Mouse (Mus musculus): Measurements from ENCODE around the gene Vps35l. TPM values are rescaled to one million over a fixed set of nuclear protein-coding genes. Genes with fewer than 3 reads are reported as not detected.

Vps35l gene
- polyA plus RNA-seq, 1 experiment from 2014 or later: 73.7 TPM

DNA sequence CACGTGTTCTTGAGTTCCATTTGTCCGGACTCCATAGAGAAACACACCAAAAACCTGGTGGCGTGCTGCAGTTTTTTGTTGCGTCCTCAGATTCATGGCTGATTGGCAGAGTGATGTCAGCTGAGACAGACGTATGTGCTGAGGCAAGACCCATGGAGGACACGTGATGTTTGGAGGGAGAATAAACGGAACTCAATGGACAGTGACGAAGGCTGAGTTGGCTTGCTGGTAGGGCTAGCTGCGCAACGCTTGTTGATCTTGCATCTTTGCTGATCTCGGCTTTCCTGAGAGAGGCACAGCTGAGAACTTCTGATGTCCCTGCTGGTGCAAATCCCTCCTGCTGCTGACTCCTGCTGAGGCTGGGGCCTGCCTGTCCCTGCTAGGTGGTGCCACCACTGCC lies 23.9 kb downstream of the Vps35l start:
- no peak overlapping the region for H3K4me3 ChIP-seq (replicated peaks)
- H3K27me3 ChIP-seq: no peaks in the 10 kb centered on the region
- no peak overlapping the region for H3K27ac ChIP-seq
- H3K4me1 ChIP-seq (replicated peaks): no peaks in the 10 kb centered on the region; the same call in 1 of the 2 replicates
- no peaks in the 10 kb centered on the region for H3K9me3 ChIP-seq
- no peak overlapping the region for H3K4me2 ChIP-seq
- ATAC-seq (ENCODE audit: insufficient number of reproducible peaks, insufficient read depth, low FRiP score, low TSS enrichment, low read depth): no peak
- no peak overlapping the region for H3K9ac ChIP-seq (replicated peaks)
- WGBS: 90% methylated on average over 11 of the region's 11 CpGs
- peaks cover 60% of the 10 kb centered on the region for H3K36me3 ChIP-seq

DNA sequence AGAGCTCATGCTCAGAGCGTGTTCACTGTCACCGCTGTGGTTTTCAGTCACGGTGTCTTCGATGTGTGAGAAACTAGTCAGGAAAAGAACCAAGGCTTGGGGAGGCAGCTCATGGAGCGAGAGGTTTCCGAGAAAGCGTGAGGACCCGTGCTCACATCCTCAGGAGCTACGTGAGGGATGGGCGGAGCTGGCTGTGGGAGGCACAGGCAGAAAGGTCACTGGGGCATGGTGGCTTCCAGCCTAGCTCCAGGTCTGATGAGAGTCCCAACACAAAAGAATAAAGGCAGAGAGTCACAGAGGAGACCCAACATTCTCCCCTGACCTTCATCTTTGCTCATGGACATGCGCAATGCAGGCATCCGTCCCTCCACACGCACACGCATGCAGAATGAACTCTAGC lies 24.7 kb downstream of the Vps35l start:
- H3K4me3 ChIP-seq (replicated peaks): no peak overlapping the region
- H3K4me2 ChIP-seq: no peak overlapping the region
- H3K4me1 ChIP-seq (replicated peaks): no peaks in the 10 kb centered on the region; the same call in 1 of the 2 replicates
- peaks cover 52% of the 10 kb centered on the region for H3K36me3 ChIP-seq
- no peak overlapping the region for H3K9ac ChIP-seq (replicated peaks)
- WGBS: 86% methylated on average over 14 of the region's 14 CpGs
- no peak overlapping the region for H3K27ac ChIP-seq
- no peaks in the 10 kb centered on the region for H3K9me3 ChIP-seq
- no peak for ATAC-seq (ENCODE audit: insufficient number of reproducible peaks, insufficient read depth, low FRiP score, low TSS enrichment, low read depth)
- no peaks in the 10 kb centered on the region for H3K27me3 ChIP-seq

DNA sequence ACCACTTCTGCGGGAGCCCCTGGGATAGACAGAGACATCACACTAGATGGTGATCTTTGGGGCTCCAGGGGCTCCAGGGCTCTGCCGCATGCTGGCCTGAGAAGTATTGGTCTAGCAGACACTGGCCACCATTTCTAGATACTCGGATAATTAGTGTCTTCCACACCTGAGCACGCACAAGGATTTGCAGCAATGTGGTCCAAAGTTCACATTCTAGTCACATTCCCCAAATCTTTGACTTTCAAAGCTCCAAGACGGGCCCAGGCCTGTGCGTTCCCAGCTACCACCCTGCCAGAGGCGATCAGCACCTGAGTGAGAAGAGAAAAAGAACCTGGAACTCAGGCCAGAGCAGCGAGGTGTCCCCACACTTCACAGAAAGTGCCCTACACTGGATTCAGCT lies 25.6 kb downstream of the Vps35l start:
- Histone ChIP-seq H3K27ac (no peak overlapping the region), H3K36me3 (peaks cover 46% of the 10 kb centered on the region), H3K9me3 (no peaks in the 10 kb centered on the region), H3K27me3 (no peaks in the 10 kb centered on the region), H3K9ac (replicated peaks) (no peak overlapping the region), H3K4me1 (replicated peaks) (no peaks in the 10 kb centered on the region; the same call in 1 of the 2 replicates), H3K4me3 (replicated peaks) (no peak overlapping the region), H3K4me2 (no peak overlapping the region)
- 71% methylated on average over 8 of the region's 8 CpGs for WGBS
- ATAC-seq (ENCODE audit: insufficient number of reproducible peaks, insufficient read depth, low FRiP score, low TSS enrichment, low read depth): 0 out of 2 replicates have a peak, but pooled peaks have one; percentile 30

DNA sequence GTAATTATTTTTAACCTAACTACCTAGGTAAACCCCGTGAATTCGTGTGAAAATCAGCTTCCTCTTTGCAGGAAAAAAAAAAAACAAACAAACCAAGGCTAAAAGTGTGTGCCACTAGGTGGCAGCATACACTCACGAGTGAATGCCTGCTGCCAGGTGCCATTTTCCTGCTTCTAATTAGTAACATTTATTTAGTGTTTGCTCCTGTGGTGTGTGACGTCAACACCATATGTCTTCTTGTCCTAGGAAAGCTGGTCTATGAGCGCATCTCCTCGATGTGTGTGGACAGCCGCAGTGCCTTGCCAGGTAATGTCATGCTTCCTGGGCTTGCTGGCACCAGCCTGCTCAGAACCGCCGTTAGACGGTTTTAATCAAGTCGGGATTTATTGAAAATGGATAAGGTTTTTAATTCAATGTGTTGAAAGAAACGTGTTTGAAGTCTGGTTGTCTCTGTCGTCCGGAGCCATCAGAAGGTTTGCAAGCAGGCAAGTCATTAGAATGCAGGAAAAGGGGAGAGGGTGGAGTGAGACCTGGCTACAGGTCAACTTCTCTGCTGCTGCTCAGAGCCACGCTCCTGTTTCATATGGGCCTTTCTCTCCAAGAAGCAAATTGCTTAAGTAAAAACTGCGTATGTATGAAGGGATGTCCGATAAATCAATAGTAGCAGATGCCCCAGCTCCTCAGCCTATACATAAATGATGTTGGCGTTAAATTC lies 26.2 kb downstream of the Vps35l start:
- H3K36me3 ChIP-seq: peaks cover 44% of the 10 kb centered on the region
- no peak overlapping the region for H3K4me2 ChIP-seq
- ATAC-seq (ENCODE audit: insufficient number of reproducible peaks, insufficient read depth, low FRiP score, low TSS enrichment, low read depth): no peak
- H3K27ac ChIP-seq: no peak overlapping the region
- no peak overlapping the region for H3K9ac ChIP-seq (replicated peaks)
- H3K4me1 ChIP-seq (replicated peaks): no peaks in the 10 kb centered on the region; the same call in 1 of the 2 replicates
- no peaks in the 10 kb centered on the region for H3K27me3 ChIP-seq
- H3K9me3 ChIP-seq: no peaks in the 10 kb centered on the region
- 57% methylated on average over 18 of the region's 18 CpGs for WGBS
- no peak overlapping the region for H3K4me3 ChIP-seq (replicated peaks)

DNA sequence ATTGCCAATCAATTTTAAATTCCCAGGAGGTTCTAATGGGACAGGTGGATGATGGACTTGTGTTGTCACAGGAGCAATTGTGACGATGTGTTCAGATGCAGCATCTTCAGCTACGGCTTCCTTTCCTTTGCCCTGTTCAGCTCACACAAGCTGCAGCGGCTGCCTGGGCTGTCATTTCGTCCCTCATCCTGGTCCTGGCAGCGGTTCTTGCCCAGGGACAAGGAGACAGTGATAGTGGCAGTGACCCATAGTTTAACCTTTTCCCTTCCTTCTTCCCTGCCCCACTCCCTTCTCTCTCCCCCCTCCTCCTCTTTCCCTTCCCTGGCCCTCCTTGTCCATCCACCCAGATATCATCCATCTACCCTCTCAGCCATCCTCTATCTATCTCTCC lies 26.8 kb downstream of the Vps35l start:
- Histone ChIP-seq H3K27me3 (no peaks in the 10 kb centered on the region), H3K36me3 (peaks cover 38% of the 10 kb centered on the region), H3K9ac (replicated peaks) (no peak overlapping the region), H3K27ac (no peak overlapping the region), H3K4me3 (replicated peaks) (no peak overlapping the region), H3K4me1 (replicated peaks) (no peaks in the 10 kb centered on the region; the same call in 1 of the 2 replicates), H3K4me2 (no peak overlapping the region), H3K9me3 (no peaks in the 10 kb centered on the region)
- 90% methylated on average over 5 of the region's 5 CpGs for WGBS
- no peak for ATAC-seq (ENCODE audit: insufficient number of reproducible peaks, insufficient read depth, low FRiP score, low TSS enrichment, low read depth)

DNA sequence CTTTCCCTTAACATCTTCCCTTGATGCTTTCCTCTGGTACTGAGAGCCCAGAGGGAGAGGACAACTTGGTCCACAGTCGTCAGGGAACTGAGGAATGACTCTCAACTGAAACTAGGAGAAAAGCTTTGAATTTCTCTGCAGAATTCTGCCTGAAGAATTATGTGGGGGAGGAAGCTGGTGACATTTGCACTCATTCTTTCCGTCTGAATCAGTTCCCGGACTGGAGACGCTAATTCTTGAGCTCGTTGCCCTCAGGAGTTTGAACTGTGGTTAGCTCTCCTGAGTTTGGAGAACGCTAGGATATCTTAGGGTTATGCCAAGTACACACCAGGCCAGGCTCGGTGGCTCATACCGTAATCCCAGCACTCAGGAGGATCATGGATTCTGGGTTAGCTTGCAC lies 29.2 kb downstream of the Vps35l start:
- ATAC-seq (ENCODE audit: insufficient number of reproducible peaks, insufficient read depth, low FRiP score, low TSS enrichment, low read depth): no peak

DNA sequence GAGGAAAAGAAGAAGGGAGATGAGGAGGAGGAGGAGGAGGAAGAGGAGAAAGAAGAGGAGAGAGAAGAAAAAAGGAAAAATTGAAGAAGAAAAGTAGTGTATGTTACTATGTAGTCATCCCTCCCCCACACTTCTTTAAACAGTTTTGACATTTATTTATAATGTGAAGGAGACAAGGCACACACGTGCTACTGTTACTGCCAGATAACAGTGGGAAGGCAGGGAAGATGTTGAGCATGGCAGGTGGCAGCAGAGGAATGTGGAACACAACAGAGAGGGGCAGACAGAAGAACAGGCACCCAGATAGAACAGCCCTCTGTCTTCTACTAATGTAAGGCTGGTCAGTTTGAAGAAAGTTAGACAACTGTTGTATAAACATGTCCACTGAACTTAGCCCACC lies 29.6 kb downstream of the Vps35l start:
- Histone ChIP-seq H3K9ac (replicated peaks) (no peak overlapping the region), H3K4me1 (replicated peaks) (no peaks in the 10 kb centered on the region; the same call in 1 of the 2 replicates), H3K27me3 (no peaks in the 10 kb centered on the region), H3K9me3 (no peaks in the 10 kb centered on the region), H3K4me2 (no peak overlapping the region), H3K4me3 (replicated peaks) (no peak overlapping the region), H3K36me3 (peaks cover 39% of the 10 kb centered on the region), H3K27ac (no peak overlapping the region)
- 46% methylated on average over 1 of the region's 1 CpGs for WGBS
- ATAC-seq (ENCODE audit: insufficient number of reproducible peaks, insufficient read depth, low FRiP score, low TSS enrichment, low read depth): no peak

More for the DNA sequence above, 29.2 kb downstream of the Vps35l start:
- no peak overlapping the region for H3K4me3 ChIP-seq (replicated peaks)
- no peaks in the 10 kb centered on the region for H3K27me3 ChIP-seq
- H3K9ac ChIP-seq (replicated peaks): no peak overlapping the region
- no peaks in the 10 kb centered on the region for H3K9me3 ChIP-seq
- H3K27ac ChIP-seq: no peak overlapping the region
- H3K4me1 ChIP-seq (replicated peaks): no peaks in the 10 kb centered on the region; the same call in 1 of the 2 replicates
- whole genome bisulfite sequencing: 82% methylated on average over 8 of the region's 8 CpGs
- no peak overlapping the region for H3K4me2 ChIP-seq
- H3K36me3 ChIP-seq: peaks cover 36% of the 10 kb centered on the region

DNA sequence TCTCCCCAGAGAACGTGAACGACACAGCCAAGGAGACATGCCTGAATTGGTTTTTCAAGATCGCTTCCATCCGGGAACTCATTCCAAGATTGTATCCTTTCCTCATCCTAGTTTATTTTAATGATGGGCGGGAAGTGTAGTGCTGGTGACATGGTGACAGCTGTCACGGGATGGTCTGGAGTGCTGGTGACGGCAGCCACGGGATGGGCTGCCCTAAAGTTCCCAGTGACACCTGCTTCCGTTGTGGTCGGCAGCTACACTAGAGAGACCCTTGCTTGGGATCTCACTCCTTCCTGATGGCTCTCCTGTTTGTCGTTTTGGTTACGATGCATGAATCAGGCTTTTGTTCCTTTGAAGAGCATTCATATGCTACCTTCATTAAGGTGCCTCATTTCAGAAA lies 33.0 kb downstream of the Vps35l start:
- Histone ChIP-seq H3K27me3 (no peaks in the 10 kb centered on the region), H3K27ac (no peak overlapping the region), H3K9me3 (no peaks in the 10 kb centered on the region), H3K4me1 (replicated peaks) (no peaks in the 10 kb centered on the region), H3K36me3 (peaks cover 65% of the 10 kb centered on the region), H3K4me2 (no peak overlapping the region), H3K4me3 (replicated peaks) (no peak overlapping the region), H3K9ac (replicated peaks) (no peak overlapping the region)
- ATAC-seq (ENCODE audit: insufficient number of reproducible peaks, insufficient read depth, low FRiP score, low TSS enrichment, low read depth): no peak
- WGBS: 90% methylated on average over 12 of the region's 12 CpGs

DNA sequence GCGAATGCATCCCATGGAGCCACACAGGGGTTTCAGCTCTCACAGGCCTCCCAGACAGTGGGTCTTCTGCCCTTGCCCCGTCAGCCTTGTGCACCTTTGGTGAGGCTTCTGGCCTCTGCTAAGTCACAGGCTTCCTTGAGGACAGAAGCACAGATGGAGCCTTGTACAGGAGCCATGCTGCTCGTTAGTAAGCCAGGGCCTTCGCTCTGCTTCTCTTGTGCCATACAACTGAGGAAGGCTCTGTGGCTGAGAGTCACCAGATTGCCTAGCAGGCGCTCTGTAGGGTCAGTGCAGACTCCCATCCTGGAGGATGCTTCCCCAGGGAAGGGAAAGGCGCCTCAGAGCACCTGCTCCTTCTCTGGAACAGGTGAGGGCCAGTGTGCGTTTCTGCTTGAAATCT lies 36.0 kb downstream of the Vps35l start:
- WGBS: 82% methylated on average over 7 of the region's 7 CpGs

DNA sequence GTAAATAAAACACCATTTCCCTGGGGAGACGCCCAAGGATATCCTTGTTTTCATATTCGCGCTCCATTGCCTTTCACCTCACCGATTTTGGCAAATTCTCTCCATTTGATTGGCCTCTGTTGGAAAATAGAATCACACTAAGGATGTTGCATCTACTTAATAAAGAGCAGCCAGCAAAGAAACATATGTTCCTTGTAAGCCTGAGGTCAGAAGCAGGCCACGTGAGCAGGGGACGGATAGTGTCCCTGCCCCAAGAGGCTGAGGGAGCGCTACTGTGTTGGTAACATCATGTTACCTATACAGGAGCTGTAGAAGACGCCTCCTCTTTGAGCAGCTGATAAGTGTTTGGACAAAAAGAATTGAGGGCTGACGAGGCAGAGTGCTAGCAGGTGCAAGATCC lies 36.5 kb downstream of the Vps35l start:
- 82% methylated on average over 9 of the region's 9 CpGs for WGBS

More for the DNA sequence above, 36.0 kb downstream of the Vps35l start:
- Histone ChIP-seq H3K4me2 (no peak overlapping the region), H3K27ac (no peak overlapping the region), H3K27me3 (no peaks in the 10 kb centered on the region), H3K9ac (replicated peaks) (no peak overlapping the region), H3K9me3 (no peaks in the 10 kb centered on the region), H3K4me3 (replicated peaks) (no peak overlapping the region), H3K36me3 (peaks cover 80% of the 10 kb centered on the region), H3K4me1 (replicated peaks) (no peaks in the 10 kb centered on the region)
- ATAC-seq (ENCODE audit: insufficient number of reproducible peaks, insufficient read depth, low FRiP score, low TSS enrichment, low read depth): no peak

DNA sequence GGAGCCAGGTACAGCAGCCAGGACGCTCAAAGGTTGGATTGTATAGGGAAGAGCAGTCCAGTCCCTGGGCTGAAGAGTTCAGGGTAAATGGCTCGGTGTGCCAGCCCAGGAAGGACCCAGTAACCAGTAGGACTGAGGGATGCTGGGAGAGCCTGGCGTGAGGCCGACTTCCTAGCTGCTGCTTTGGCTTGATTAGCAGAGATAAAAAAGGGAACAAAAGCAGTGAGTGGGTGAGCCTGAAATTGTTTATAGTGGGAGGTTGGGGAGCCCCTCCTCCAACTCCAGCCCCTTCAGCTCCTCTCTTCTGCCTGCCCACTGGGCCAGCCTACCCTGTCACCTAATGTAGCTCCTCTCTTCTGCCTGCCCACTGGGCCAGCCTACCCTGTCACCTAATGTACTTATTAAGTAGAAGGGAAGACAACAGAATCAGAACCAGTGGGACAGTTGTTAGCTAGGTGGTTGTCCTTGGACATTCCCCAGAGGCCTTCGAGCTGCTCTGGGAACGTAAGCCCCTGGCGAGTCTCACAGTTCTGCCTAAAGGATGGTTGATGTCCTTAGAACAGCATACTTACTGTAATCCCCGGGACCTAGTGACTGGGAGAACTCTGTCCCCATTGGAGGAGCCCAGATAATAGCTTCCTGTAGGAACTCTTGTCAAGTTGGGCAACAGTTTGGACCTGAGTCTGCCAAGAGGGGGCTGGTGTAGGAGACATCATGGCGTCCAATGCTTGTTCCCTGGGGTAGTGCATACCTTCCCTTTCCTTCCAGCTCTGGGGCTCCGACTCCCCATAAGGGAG lies 37.8 kb downstream of the Vps35l start:
- no peaks in the 10 kb centered on the region for H3K9me3 ChIP-seq
- no peak overlapping the region for H3K9ac ChIP-seq (replicated peaks)
- no peak for ATAC-seq (ENCODE audit: insufficient number of reproducible peaks, insufficient read depth, low FRiP score, low TSS enrichment, low read depth)
- no peak overlapping the region for H3K4me2 ChIP-seq
- no peaks in the 10 kb centered on the region for H3K4me1 ChIP-seq (replicated peaks)
- H3K27ac ChIP-seq: no peak overlapping the region
- peaks cover 84% of the 10 kb centered on the region for H3K36me3 ChIP-seq
- WGBS: 82% methylated on average over 10 of the region's 10 CpGs
- no peaks in the 10 kb centered on the region for H3K27me3 ChIP-seq
- H3K4me3 ChIP-seq (replicated peaks): no peak overlapping the region

More for the DNA sequence above, 36.5 kb downstream of the Vps35l start:
- H3K36me3 ChIP-seq: peaks cover 84% of the 10 kb centered on the region
- H3K27ac ChIP-seq: no peak overlapping the region
- H3K4me3 ChIP-seq (replicated peaks): no peak overlapping the region
- no peaks in the 10 kb centered on the region for H3K27me3 ChIP-seq
- H3K4me1 ChIP-seq (replicated peaks): no peaks in the 10 kb centered on the region
- no peak overlapping the region for H3K9ac ChIP-seq (replicated peaks)
- no peaks in the 10 kb centered on the region for H3K9me3 ChIP-seq
- H3K4me2 ChIP-seq: no peak overlapping the region
- no peak for ATAC-seq (ENCODE audit: insufficient number of reproducible peaks, insufficient read depth, low FRiP score, low TSS enrichment, low read depth)
